Mouse (Mus musculus): ENCODE data around the gene Rabggta.

Gene Rabggta

GRCm38 (mm10) chr14:55730531-55731032 lies 8.5 kb upstream of the Rabggta start:
- DNase-seq (ENCODE audit: low spot score), result no peak

GRCm38 (mm10) chr14:55730116-55730515 lies 8.1 kb upstream of the Rabggta start:
- no peak for DNase-seq (ENCODE audit: low spot score)

- DNase-seq (ENCODE audit: low spot score), result no peak
These were observed 6.0 kb upstream of the Rabggta start for GRCm38 (mm10) chr14:55727889-55728685.

- DNase-seq (ENCODE audit: low spot score), result no peak
These were observed 4.2 kb upstream of the Rabggta start for GRCm38 (mm10) chr14:55726261-55726660.

- DNase-seq (ENCODE audit: low spot score), result no peak
These were observed 2.4 kb upstream of the Rabggta start for GRCm38 (mm10) chr14:55724411-55724871.

GRCm38 (mm10) chr14:55723433-55723832 lies 1.4 kb upstream of the Rabggta start:
- DNase-seq (ENCODE audit: low spot score), result no peak

- DNase-seq (ENCODE audit: low spot score), result no peak
These were observed 429 bp upstream of the Rabggta start for GRCm38 (mm10) chr14:55722438-55722945.

GRCm38 (mm10) chr14:55721076-55721475 lies 987 bp downstream of the Rabggta start:
- no peak for DNase-seq (ENCODE audit: low spot score)

GRCm38 (mm10) chr14:55720666-55721065 lies 1.4 kb downstream of the Rabggta start:
- no peak for DNase-seq (ENCODE audit: low spot score)

- no peak for DNase-seq (ENCODE audit: low spot score)
These were observed 2.3 kb downstream of the Rabggta start for GRCm38 (mm10) chr14:55719737-55720136.

GRCm38 (mm10) chr14:55716884-55717283 lies 5.2 kb downstream of the Rabggta start:
- DNase-seq (ENCODE audit: low spot score), result no peak

GRCm38 (mm10) chr14:55716271-55716670 lies 5.8 kb downstream of the Rabggta start:
- DNase-seq (ENCODE audit: low spot score), result no peak

- DNase-seq (ENCODE audit: low spot score), result no peak
These were observed 7.2 kb downstream of the Rabggta start for GRCm38 (mm10) chr14:55714893-55715292.

- DNase-seq (ENCODE audit: low spot score), result no peak
These were observed 8.3 kb downstream of the Rabggta start, which contains the start of gene Tgm1 for GRCm38 (mm10) chr14:55713729-55714122. Gene Tgm1, minus strand, starts transcription at chr14:55713926.

- no peak for DNase-seq (ENCODE audit: low spot score)
These were observed 8.9 kb downstream of the Rabggta start for GRCm38 (mm10) chr14:55713007-55713728.

GRCm38 (mm10) chr14:55711786-55712185 lies 10.3 kb downstream of the Rabggta start:
- no peak for DNase-seq (ENCODE audit: low spot score)

GRCm38 (mm10) chr14:55709509-55709908 lies 12.6 kb downstream of the Rabggta start:
- DNase-seq (ENCODE audit: low spot score), result no peak

- DNase-seq (ENCODE audit: low spot score), result no peak
These were observed 14.7 kb downstream of the Rabggta start for GRCm38 (mm10) chr14:55707397-55707796.

GRCm38 (mm10) chr14:55706051-55706600 lies 15.9 kb downstream of the Rabggta start:
- DNase-seq (ENCODE audit: low spot score), result no peak

GRCm38 (mm10) chr14:55702761-55703160 lies 19.3 kb downstream of the Rabggta start:
- DNase-seq (ENCODE audit: low spot score), result no peak

- DNase-seq (ENCODE audit: low spot score), result no peak
These were observed 20.9 kb downstream of the Rabggta start for GRCm38 (mm10) chr14:55701131-55701530.

- DNase-seq (ENCODE audit: low spot score), result no peak
These were observed 24.8 kb downstream of the Rabggta start for GRCm38 (mm10) chr14:55697226-55697625.
